Mouse (Mus musculus): ENCODE measurements around the gene Gmeb2.

- TF ChIP-seq TAL1 (IDR thresholded peaks at IDR 0.05; ENCODE audit: low read length) (no peak), GATA1 (IDR thresholded peaks at IDR 0.05; ENCODE audit: low read length) (no peak)
These were observed 32.3 kb upstream of the Gmeb2 start for GRCm38 (mm10) chr2:181320103-181320499.
